Mouse (Mus musculus) layer of hippocampus, adult 8-10 months (tissue): ENCODE data around the gene Hist1h2af. TPM values are rescaled to one million over a fixed set of nuclear protein-coding genes. Genes with fewer than 3 reads are reported as not detected.

Source experiments
- DNase-seq, 2 experiments: peaks; one replicate each; pipeline ENCODE4 v3.0.0; 2022; ENCODE audit warnings: low spot score in 2 of 2
- total RNA-seq, 4 experiments: library from RNA; stranded (reverse); gene quantifications; 2 replicates each; pipeline ENCODE4 v1.2.4; 2022

Gene Hist1h2af
- total RNA-seq = 1 to 10 TPM in 3 of 4 experiments, not detected in 1; 1.6 to 6.5 (median 1.8) TPM

DNA sequence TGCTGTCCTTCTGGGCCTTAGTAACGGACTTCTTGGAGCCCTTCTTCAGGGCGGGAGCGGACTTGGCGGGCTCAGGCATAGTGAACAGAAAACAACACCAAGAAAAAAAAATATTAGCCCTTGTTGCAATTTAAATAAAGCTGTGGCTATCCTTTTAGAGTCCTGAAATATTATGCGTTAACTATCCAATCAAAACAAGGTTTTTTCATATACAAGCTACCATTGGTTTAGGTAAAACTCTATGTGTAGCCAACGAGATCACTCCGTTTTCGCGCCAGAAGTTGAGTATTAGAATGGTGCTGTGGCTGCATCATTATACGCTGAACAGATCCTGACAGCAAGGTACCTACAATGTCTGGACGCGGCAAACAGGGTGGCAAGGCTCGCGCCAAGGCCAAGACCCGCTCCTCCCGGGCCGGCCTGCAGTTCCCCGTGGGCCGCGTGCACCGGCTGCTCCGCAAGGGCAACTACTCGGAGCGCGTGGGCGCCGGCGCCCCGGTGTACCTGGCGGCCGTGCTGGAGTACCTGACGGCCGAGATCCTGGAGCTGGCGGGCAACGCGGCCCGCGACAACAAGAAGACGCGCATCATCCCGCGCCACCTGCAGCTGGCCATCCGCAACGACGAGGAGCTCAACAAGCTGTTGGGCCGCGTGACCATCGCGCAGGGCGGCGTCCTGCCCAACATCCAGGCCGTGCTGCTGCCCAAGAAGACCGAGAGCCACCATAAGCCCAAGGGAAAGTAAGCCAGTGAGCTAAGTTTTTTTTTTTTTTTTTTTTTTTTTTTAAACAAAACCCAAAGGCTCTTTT is at the start of gene Hist1h2af:
TSS of gene Hist1h2af (plus strand) at position 347 of the 808 bp plus-strand sequence.
- peak; percentile 72 to 78 for DNase-seq

DNA sequence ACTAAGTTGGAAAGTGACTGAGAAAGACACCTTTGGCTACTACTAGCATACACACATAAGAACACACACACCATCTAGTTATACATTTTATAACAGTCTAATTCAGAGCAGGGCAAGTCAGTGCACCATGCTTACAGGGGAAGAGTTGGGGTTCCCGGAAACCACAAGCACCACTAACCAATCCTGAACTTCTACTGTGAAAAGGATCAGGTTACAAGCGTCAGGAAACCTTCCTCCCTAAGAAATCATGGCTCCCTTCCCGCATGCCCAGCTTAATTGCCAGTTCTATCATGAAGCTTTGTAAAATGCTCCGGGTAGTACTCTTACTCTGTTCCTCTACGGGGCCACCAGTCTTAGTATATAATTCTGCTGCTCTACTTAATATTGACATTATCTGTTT is 48.4 kb upstream of the Hist1h2af start:
- no peak for DNase-seq

DNA sequence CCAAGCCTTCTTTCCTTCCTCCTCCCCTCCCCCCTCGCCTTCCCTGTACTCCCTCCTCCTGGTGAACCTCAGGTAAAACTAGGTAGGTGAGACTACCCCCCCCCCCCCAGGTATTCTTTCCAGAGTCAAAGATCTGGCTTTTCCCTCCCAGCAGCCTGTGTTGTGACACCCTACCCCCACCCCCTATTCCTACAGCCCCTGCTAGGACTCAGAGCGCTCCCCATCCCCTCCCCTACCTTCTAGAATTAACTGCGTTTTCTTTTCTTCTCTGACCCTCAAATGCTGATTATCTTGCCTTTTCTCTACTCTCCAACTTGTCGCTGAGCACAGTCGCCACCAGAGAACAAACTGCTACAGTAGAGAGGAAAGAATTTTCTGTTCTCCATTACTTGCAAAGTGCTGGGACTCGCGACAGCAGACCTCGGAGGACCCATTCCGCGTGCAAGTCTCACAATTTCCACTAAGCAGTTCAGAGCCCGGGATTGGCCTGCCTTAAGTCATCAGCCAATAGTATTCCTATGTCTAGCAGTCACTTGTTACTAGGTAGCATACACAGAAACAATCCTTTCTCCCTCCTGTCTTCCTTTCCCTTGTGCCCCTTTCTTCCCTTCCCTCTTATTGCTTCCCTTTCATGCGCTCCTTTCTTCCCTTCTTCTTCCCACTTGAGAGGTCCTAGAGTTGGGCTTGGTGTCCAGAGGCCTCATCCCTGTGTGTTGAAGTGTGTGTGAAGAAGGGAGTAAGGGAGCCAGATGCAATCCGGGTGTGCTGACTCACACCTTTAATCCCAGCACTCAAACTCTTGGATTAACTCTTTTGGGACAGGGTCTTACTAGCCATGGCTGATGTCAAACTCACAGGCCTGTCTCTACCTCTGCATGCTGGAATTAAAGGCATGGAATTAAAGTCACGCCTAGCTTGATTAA is 45.0 kb upstream of the Hist1h2af start, which contains the start of gene Btn2a2:
TSS of gene Btn2a2 (minus strand) at position 458 of the 923 bp plus-strand sequence.
- peak; percentile 69 to 75 for DNase-seq

DNA sequence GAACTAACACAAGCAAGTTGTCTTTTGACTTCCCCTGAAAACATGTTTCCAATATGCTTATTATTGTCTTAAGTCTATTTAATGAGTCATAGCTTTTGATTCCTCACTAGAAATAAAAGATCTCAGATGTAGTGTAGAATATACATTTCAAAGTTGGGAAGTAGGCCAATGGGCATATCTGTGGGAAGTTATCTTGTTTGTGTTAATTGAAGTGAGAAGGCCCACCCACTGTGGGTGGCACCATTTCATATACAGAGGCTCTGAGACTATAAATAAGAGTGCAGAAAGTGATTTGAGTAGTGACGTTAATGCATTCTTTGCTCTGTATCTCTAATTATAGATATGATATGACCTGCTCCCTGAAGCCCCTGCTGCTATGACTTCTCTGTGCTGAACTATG is 42.8 kb upstream of the Hist1h2af start:
- DNase-seq = no peak

DNA sequence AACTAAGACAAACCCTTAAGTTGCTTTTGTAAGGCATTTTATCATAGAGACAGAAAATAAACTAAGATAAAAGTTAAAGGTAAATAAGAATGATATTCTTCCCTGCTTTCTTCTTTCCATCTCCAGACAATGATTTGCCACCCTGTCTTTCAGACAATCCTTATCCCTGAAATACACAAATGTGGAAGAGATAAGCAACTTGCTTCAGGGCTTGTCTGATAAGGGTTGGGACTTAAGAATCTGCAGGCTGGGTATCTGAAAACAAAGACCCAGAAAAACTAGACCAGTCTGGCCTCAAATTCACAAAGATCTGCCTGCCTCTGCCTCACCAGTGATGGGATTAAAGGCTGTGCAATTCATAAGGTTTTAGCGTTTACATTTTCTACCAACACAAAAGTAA is 42.4 kb upstream of the Hist1h2af start:
- no peak for DNase-seq

DNA sequence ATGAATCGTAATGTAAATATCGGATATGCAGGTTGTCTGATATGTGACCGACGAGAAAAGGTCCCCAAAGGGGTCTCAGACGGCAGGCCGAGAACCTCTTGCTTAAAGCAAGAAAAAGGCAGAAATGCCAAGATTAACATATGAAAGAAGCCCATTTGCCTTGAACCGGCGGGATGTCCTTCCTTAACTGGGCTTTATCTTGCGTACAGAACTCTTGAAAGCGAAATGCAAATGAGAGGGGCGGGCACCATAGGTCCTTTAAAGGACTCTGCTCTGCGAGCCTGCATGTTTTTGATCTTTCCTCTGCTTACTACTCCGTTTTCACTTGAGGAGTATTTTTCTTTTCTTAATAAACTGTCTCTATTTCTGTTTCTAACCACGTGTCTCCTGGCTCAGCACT is 41.7 kb upstream of the Hist1h2af start:
- no peak for DNase-seq

DNA sequence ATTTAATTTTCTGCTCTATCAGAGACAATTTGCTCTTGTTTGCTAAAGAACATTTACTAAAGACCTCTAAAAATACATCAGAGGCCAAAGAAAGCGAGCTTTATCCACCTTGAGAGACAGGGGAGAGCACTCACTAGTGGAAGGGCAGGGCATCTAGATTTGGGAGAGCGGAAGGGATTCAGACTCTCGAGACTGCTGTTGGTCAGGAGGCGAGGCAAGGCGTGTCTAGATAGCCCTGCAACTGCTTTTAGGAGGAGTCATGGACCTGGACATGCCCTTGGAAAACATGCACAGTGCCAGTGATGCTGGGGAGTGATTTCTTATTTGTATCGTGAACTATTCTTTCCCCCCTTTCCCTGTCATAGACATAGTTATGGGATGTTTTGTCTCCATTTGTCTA is 38.2 kb upstream of the Hist1h2af start:
- no peak for DNase-seq

DNA sequence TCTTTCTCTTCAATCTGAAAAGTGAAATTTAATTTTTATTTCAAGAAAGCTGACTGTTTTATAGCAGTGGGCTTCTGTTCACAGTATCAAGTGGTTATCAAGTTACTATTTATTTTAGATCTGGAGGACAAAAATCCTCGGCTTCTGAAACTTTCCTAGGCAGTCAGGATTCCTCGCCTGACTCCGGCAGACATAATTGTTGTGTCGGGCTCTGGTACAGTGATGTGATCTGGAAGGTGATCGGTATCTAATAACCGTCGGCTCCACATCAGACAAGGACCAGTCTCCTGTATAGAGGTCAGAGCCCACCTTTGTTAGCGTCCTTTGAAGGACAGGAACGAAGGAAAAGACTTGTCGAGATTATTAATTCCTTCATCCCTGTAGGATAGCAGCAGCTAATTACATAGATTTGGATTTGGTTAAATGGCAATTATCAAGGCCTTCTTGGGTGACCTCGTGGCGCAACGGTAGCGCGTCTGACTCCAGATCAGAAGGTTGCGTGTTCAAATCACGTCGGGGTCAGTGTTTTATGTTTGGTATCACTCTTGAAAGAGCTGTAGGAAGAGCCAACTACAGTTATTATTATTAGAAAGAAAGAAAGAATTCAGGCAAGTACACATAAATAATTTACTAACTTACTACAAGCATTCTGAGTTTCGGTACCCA is 35.9 kb upstream of the Hist1h2af start:
- peak in 1 of 2 experiments; percentile 70 for DNase-seq

DNA sequence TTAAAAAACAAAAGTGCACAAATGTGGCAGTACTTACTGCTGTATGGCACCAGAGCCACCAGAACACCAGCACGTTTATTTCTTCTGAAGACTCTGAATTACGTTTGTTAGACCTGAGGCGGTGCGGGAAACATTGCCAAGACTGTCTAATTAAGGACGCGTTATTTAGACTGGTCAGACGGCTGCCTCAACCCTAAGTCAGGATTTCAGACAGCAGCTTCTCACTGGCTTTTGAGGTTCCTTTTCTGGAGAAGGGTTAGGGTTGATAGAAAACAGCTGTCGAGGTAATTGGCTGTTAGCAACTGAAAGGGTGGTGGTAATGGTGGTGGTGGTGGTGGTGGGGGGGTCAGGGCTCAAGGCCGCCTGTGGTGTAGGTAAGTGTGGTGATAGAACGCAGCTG is 35.1 kb upstream of the Hist1h2af start:
- no peak for DNase-seq

DNA sequence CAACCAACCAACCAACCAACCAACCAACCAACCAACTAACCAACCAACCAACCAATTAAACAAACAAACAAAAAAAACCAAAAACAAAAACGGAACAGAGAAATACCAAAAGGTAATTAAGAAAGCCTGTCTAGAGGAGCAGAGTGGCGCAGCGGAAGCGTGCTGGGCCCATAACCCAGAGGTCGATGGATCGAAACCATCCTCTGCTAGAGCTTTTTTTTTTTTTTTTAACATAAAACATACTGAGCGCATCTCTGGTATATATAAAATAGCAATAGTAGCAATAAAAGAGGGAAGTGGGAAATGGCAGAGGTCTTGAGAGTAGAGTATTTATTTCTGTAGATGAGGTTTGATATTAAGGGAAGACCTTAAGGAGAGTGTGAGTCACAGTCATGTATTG is 33.8 kb upstream of the Hist1h2af start:
- no peak for DNase-seq

DNA sequence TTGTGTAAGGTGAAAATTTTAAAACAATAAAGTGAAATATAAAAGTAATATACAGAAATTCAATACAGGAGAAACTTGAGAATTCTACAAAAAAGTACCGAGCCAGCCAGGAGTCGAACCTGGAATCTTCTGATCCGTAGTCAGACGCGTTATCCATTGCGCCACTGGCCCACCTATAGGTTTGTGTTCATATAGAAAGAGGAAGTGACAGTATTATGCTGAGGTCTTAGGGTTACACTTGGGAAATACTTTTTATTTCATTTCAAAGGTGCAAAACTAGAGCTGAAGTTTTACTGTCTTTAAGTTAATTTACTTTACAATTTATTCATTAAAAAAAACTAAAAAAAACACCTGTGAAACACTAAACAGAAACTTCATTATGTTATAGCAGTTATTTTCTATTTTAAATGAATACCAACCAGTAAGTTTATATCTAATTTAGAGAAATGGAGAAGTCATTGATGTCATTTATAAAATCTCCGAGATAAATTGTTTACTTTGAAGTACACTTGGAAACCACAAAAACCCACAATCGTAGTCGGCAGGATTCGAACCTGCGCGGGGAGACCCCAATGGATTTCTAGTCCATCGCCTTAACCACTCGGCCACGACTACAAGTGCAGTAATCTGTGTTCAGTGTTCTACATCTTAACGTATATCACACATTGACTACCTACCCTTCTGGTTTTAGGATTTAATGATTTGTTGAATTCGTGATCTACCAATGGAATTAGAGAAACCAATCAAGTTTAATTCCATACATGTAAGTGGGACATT is 33.1 kb upstream of the Hist1h2af start:
- DNase-seq = peak in 1 of 2 experiments; percentile 82

DNA sequence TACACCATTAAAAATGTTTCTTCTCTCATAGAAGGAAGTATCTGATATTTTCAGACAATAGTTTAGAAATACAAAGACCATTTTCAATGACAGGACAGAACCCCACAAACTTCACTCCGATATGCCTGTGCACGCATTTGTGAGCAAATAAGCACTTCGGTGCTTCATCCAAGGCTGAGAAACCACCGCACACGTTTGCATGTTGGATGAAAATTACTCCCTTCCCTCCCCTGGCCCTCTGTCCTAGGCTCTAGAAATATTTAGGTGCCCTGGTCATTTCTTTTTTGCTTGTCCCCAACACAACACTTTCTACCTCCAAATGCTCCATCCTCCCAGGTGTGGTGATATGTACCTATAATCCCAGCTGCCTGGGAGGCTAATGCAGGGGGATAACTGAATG is 32.2 kb upstream of the Hist1h2af start:
- no peak for DNase-seq

DNA sequence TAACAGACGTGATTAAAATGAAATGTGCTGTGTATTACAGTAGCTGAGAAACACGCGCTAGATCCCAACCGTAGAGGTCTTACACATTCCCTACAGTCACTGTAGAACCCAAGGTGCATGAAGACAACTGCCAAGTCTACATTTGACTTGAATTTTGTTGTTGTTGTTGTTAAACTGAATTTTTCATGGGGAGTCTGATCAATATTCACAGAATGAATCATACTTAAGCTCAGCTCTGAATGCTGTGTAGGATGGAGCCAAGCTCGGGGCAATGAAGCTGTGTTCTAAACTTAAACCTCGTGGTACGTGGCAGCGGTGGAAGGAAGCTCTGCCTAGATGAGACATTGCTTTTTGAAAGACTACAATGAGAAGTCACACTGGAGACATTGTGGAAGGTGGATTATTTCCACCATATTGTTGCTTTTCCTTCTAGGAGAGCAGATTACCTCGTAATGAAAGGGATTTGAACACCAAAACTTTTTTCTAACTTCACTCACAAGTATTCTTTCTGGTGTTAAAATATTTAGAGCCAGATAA is 31.6 kb upstream of the Hist1h2af start:
- no peak for DNase-seq

DNA sequence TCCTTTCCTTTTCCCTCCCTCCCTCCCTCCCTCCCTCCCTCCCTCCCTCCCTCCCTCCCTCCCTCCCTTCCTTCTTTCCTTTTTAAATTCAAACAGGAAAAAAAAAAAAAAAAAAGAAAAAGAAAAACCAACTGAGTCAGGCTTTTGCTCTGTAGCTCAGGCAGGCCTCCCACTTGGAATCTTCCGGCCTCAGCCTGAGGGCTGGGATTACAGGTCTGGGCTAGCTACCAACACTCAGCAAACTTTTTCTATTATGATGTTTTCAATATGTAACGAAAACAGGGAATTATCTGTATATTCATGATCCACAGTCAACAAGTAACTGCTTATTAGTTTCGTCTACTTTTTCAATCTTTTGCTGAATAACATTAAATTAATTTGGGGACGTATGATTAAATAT is 30.8 kb upstream of the Hist1h2af start:
- no peak for DNase-seq

DNA sequence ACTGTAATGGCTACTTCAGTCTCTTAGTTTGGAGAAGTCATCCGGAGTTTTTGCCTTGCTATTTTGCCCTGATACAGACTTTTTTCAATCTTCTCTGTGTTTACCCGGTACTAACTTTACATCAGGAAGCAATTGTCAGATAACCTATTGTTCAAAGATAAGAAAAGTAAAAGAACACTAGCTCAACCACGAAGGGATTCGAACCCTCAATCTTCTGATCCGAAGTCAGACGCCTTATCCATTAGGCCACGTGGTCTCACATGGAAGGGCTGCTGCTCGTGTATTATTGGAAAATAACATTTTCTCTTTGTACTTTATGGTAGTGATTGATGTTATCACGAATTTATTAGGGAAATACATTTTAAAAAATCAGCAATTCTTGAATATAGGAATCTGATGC is 29.9 kb upstream of the Hist1h2af start:
- DNase-seq = peak in 1 of 2 experiments; percentile 65

DNA sequence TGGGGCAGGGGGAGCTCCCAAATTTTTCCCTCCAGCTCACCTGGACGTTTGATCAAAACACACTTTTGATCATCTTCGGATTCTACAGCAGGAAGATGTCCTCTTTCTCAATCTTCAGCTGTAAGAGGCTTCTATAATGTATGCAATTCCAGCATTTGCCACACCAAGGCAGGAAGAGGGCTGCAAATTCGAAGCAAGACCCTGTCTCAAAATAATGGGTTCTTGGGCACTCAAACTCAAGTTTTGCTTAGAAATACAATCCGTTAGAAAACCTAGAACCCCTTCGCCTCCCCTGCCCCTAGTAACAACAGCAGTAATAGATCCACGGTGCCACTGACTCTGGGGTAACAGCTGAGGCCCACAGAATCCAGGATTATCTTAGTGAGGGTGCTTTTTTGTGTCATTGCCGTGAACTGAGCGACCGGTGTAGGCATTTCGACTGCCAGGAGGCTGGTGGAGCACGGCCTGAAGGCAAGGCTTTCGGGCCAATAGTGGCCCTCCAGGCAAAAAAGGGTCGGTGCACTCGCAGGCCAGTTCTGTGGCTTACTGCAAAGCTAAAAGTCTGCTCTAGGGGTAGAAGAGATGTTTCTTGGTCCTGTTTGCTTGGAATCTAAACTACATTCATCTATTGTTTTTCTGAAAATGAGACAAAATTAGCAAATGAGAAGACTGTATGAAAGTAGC is 27.9 kb upstream of the Hist1h2af start:
- DNase-seq = no peak

DNA sequence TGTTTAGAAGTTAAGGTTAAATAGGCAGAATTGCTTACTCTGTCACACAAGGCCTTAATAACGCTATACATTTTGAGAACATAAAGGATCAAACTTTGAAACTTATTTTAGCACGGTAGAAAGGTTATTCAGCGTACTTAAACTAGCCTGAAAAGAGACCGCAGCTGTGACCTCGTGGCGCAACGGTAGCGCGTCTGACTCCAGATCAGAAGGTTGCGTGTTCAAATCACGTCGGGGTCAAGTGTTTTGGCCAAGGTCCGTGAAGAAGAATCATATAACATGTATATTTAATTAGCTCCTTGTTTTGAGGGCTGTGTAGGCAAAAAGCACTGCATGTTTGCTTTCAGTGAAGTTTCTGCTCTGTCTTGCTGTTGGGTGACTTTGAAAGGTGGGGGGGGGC is 27.4 kb upstream of the Hist1h2af start:
- no peak for DNase-seq

DNA sequence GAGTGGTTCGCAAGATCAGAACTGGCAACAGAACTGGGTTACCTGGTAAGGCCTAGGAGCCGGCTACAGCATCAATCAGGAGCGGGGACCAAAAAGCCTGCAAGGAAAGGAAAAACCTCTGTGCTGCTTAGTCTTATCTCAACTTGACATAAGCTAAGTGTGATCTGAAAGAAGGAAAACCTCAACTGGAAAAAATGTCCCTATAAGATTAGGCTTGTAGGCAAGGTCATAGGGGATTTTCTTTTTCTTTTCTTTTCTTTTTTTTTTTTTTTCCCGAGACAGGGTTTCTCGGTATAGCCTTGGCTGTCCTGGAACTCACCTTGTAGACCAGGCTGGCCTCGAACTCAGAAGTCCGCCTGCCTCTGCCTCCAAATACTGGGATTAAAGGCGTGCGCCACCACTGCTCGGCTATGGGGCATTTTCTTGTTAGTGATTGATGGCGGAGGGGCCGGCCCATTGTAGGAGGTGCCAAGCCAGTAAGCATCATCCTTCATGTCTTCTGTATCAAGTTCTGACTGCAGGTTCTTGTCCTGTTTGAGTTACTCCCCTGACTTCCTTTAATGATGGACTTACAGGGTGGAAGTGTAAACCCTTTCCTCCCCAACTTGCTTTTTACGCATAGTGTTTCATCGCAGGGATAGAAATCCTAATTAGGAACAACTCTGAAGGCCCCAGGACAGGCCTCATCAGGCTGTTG is 26.7 kb upstream of the Hist1h2af start:
- no peak for DNase-seq

DNA sequence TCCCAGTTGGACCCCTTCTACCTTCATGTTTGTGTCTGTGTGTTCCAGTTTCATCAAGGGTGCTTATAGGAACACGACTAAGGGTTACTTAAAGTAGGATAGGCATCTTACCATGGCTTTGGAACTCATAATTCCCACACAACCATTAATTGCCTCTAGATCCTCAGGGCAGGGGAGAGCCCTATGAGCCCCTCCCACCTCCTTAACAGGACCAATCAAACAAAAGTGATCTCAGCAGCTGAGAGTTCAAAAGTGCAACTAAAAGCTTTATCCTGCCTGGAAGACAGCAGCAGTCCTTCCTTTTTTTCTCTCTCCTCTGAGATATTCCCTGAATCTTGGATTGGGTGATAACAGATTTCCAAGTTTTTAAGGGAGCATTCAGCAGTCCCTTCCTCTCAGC is 23.6 kb upstream of the Hist1h2af start:
- no peak for DNase-seq
